Mouse (Mus musculus): ENCODE results near the gene Sapcd1.

Gene Sapcd1

DNA sequence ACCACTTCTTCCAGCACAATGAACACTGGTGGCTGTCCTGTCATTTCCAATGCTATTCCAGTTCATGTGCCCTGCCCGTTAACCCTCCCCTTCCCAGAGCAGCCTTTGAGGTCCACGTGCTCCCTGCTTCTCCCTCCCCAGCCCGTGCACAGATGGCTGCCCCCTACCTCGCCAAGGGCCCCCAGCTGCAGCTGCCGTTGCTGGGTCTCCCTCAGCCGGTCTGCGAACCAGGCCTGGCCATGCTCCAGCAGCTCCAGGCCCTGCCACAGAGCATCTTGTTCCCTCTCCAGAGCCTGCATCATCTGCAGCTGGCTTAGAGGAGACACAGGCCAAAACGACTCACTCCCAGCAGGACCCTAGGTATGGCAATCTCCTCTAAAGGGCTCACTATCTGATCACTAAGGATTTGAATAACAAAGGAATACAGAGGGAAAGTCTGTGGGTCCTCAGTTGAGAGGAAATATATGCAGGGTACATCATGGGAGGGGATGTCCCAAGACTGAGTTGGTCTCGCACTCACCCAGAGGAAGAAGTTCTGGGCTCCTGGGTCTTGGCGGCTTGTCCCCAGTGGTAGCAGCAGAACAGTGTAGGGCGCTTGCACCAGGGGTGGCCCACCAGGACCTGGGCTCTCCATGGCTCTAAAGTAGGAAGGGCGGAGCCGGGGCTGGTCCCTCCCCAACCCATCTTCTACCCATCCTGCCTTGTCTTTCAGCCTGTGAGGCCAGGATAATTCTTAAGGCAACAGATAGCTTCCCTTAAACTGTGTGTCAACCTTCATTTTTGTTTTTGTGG is at the start of gene Sapcd1:
Gene Sapcd1, minus strand, starts transcription at position 740 of the 792 bp plus-strand sequence.
- DNase-seq (ENCODE audit: low spot score): no peak

DNA sequence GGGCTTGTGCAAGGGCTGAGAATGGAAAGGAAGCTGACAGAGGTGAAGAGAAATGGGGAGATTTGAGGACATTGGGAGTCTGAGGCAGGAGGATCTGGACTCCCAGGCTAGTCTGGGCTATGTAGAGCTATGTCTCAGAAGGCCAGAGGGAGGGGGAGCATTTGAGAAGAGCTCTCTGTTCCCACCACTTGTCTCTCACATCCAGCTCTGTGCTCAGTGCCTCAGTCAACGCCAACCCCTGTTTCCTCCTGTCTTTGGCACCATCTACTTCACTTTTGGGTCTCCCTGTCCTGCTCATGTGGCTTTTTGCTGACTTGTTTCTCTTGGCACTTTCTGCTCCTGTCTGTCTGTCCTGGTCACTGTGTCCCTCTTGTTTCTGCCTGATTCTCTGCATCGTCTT is 49.5 kb upstream of the Sapcd1 start:
- DNase-seq (ENCODE audit: low spot score): no peak

DNA sequence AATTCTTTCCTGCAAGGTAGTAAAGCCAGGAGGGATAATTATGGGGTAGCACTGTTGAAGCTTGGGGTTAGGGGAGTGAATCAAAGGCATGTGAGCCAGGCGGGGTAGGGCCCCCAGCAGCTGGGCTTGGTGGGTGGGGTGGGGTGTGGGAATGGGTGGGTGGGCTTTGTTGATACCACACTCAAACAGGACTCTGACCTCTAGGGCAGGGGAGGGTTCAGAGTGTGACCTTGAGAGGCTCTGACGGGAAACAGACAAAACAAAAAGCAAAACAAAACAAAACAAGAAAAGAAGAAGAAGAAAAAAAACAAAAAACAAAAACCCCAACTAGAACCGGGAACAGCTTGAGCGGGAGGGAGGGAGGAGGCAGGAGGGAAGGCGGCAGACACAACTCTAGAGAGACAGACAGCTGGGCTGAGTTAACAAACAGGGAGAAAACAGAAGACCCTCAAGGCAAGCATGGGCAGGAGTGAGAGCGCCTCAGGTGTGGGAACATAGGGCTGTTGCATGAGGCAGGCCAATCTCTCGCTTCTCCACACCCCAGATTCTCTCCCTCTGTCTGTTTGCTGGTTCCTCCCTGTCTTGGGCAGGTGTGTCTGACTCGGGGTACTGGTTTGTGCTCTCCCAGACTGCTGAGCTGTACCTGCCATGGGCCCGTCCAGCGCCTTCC is 48.8 kb upstream of the Sapcd1 start, which contains the start of gene Ly6g6e:
Gene Ly6g6e, plus strand, starts transcription at position 396 of the 670 bp plus-strand sequence.
- DNase-seq (ENCODE audit: low spot score): no peak

DNA sequence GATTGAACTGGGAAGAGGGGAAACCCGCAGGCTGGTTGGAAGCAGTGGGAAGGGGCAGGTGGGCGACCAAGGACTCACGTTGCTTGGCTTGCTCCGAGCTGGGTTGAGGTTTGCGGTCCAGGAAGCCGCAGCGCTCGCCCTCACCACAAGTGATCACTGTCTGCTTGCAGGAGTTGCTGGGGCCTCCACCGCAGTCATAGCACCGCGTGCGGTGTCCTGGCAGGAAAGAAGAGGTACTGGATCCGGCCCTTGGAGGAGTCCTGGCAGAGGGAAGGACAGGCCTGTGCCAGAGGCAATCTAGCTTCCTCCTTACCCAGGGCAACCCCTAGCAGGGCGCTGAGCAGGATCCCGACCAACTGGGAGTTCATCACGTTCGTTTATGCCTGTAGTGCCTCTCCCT is 46.3 kb upstream of the Sapcd1 start:
- DNase-seq (ENCODE audit: low spot score): no peak

DNA sequence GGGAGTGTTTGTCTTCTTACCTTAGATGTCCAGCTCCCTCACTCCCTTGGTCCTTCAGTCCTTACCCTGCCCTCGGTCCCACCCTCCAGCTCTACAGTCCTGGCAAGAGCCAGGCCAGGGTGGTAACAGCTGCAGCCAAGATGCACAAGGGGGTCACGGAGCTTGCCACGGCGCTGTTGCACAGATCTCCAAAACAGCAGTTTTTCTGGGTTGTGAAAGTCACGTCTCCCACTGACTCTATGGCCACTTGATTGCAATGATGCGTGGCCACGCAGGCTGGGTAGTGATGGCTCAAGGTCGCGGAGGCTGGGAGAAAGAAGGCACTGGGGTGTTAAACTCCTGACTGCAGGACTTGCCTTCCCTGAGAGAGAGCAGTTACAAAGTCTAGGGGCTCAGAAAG is 43.6 kb upstream of the Sapcd1 start:
- no peak for DNase-seq (ENCODE audit: low spot score)

DNA sequence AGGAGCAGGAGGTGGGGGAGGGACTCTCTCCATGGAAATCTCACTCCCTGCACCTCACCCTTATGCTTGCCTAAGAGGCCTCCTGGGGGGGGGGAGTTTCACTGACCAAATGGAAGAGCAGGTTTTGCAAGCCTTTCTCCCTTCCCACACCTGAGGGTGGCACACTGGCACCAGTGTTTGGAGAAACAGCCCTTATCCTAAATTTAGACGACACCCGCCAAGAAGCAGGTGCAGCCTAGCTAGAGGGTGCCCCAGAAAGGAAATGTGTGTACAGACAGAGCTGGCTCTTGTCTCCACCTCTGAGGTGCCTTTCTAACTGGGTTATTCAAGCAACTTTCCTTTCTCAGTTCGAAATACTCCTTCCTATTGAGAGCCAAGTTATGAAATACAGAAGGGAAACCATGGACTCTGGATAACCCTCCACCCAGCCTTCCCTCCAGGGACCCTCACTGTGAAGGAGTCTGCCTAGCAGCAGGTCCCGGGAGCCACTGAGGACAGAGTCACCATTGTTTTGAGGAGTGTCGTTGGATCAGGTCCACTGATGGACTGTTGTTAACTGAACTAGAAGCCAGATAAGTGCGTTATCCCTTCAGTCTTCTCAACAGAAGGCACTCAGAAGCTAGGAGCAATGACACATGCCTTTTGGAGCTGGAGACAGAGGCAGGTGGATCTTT is 42.9 kb upstream of the Sapcd1 start:
- peak; percentile 36 for DNase-seq (ENCODE audit: low spot score)

DNA sequence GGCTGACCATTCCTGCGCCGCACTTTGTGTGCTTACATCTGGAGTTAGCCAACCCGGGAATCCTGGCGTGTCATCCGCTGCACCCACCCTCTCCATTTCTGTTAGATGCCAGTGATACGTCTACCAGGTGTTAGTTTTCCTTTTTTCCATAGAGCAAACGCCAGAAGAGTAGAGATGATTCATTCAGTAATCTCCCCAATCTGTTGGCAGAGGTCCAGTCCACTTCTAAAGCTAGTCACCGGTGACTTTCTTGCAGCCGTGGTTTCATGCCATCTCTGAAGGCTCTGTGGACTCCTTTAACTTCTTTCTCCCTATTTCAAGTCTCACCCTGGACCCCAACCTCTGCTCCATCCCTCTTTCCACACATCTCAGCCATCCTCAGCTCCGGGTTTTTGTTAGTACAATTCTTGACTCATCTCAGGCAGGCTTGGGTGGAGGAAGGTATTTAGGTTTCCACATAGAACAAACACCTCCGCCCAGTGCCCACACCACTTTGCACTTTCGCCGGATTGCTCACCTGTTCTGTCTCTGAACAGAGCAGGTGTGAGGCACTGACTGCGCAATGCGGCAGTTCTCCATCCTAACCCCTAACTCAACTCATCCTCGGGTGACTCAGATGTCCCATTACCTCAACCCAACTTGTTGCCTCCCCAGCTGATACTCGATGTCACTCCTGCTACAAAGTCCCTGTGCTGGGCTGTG is 40.5 kb upstream of the Sapcd1 start:
- peak; percentile 58 for DNase-seq (ENCODE audit: low spot score)

DNA sequence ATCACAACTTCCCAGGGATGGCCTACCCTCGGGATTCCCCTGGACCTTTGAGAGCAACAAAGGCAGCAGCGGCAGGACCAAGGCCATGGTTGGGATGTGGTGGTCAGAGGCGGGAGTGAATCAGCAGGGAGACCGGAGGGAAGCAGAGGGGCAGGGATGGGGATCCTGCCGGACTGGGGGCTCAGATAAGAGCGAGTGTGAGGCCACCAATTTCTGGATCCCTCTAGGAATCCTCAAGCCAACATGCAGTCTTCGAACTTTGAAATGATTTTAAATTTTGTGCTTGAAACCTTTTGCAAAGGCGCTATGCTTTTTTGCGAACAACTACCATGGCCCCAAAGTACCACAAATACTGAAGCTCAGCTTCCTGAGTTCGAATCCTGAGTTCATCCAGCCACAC is 38.3 kb upstream of the Sapcd1 start, which contains the start of gene Mpig6b:
Gene Mpig6b, minus strand, starts transcription at position 101 of the 400 bp plus-strand sequence.
- no peak for DNase-seq (ENCODE audit: low spot score)

DNA sequence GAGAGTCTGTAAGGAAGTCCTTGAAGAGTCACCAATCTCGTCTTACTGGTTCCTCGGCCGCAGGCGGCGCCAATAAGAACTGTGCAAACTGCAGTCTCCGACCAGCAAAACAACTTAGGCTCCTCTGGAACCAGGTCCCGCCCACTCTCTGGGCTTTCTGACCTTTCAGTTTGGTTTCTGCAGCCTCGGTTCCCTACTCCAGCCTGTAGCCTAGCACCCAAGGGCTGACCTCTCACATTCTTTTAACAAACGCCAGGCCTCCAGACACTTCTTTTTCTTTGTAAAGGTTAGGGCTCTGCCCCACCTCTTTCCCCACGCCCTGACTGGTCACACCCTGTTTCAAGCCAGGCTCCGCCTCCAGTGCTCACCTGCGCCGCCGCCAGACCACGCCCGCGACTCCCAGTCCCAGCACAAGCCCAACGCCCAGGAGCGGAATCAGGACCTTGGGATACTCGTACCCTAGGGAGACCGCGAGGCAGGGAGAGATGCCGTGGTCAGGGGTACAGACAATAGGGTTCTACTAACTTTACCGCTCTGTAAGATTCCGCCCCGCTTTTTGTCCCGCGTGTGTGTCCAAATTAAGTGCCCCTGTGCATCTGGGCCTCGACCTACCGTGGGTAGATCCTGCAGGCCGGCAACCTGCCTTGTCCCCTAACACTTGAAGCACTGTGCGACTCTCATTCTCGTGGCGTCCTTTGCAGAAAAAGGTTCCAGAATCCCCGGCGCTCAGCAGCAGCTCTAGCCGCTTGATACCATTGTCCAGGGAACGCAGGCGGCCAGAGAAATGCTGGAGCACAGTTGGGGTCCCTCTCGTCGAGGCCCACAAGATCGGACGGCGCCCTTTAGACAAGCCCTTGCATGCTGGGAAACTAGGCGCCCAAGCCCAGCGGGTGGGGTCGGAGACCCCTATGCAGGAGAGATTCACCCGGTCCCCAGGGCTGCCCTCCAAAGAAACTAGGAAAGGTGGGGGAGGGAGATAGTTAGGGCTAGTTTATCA is 37.4 kb upstream of the Sapcd1 start, which contains the start of gene Ly6g6c:
Gene Ly6g6c, plus strand, starts transcription at position 438 of the 997 bp plus-strand sequence.
- peak; percentile 86 for DNase-seq (ENCODE audit: low spot score)

DNA sequence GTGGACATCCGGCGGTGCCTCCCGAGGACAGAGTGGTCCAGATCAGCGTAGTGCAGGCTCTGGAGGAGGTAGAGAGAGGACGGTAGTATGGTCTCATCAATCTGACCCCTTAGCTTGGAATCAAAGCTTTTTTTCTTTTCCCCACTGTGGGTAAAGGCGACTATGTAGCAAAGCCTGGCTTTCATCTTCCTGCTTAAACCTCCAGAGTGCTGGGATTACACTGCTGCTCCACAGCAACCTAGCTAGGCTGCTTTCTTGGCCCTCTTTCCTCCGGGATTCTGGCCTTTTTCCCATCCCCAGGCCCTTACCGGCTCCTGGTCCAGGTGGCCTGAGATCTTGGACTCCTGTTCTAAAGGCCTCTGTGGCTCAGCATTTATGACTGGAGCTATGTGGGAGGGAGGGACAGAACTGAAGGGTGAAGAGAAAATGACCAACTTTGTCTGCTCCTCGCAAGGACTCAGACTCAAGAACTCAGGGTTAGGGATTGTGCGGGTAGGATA is 36.6 kb upstream of the Sapcd1 start:
- DNase-seq (ENCODE audit: low spot score): no peak

DNA sequence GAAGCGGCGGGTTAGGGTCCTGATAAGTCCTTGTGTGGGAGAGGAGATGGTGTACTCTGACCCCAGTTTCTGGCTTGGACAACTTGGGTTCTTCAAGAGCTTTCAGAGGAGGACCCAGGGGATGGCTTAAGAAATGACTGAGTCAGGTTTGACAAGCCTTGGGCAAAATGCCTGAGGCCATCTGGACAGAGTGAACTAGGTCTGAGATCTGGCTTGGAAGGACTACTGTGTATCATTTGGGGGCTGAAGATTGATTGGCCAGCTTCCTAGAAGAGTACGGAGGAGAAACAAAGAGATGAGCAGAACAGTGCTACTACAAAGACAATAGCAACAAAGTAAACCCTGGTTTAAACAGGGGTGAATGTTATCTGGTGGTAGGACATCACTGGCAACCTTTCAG is 35.6 kb upstream of the Sapcd1 start:
- DNase-seq (ENCODE audit: low spot score): no peak

DNA sequence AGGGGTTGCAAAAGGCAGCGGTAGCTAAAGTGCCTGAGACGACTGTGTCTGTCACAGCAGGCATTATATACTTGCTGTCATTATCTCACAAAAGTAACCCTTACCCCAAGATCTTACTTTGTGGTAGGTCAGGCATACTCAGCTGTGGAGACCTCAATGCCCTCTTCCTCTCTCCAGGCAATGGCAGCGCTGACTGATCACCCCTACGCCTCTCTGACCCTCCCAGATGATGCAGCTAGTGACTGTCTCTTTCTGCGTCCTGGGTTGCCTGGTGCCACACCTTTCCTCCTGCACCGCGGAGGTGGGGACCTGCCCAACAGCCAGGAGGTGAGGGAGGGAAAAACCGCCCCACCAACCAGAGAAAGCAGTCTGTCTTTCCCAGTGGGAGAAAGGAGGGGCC is 33.5 kb upstream of the Sapcd1 start:
- DNase-seq (ENCODE audit: low spot score): no peak

DNA sequence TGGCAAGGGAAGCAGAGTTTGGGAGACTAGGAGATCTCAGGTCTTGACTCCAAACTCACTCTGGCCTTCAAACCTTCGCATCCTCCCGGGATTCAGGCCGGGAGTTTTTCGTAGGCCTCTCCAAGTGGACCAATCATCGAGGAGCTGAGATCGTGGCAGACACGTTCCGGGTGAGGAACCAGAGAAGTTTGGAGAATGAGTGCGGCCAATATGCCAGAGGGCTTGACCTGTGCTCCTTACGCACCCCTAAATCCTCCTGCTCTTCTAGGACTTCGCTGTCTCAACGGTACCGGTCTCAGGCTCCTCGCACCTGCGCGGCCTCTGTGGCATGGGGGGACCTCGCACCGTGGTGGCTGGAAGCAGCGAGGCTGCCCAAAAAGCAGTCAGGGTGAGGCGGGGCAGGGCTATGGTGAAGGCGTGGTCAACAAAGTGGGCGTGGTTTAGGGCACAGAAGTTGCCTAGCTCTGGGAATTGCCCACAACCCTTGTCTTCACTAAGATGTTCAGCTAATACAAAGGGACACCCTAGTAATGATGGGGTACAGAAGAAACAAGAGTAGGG is 33.0 kb upstream of the Sapcd1 start:
- DNase-seq (ENCODE audit: low spot score): peak; percentile 47

DNA sequence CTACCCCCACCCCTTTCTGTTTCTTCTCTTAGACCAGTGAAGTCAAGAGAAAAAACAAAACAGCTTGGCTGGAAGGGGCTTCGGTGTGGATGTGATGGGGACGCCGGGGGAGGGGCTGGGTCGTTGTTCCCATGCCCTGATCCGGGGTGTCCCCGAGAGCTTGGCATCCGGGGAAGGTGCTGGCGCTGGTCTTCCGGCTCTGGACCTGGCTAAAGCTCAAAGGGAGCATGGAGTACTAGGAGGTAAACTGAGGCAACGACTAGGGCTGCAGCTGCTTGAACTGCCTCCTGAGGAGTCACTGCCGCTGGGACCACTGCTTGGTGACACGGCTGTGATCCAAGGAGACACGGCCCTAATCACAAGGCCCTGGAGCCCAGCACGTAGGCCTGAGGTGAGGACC is 32.3 kb upstream of the Sapcd1 start:
- no peak for DNase-seq (ENCODE audit: low spot score)

DNA sequence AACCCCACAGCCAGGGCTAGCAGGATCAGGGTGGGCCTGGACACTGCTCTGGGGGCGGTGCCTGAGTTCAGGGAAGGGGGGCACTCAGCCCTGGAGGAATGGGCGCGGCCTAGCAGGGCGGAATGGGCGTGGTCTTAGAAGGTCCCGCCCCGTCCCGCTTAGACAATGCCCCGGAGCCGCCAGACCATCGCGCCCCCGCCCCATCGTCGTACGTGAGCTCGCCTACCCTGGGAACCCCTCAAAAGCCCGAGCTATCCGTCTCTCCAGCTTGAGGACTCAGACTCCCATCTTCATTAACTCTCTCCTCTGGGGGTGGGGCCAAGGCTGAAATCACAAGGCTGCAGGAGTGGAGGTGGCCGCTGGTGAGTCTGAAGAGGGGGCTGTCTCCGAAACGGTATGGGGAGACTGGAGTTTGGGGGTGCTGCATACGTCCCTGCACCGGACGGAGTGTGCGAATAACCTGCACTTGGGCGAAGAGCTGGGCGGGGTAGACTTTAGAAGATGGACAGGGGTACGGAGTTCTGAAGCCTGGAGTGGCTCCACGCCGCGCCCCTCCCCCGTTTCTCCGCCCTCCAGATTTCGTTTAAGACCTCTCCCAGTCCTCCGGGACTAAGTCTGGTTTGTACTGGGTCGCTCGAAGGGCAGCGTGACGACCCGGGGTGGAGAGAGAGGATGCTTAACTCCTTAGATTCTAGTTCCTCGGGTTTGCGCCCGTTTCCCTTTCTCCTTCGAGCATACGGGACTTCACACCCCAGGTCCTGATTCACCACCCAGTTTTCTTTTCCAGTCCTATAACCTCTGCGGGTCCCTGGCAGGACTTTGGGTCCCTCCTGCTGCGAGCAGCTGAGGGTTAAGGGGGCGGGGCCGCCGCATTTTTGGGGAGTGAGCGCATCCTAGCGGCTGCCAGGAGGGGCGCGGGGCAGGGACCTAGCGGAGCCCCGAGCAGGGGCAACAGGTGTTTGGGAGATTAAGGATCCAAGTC is 31.4 kb upstream of the Sapcd1 start, which contains the start of gene Ddah2:
Gene Ddah2, plus strand, starts transcription at position 125 of the 982 bp plus-strand sequence.
- peak; percentile 91 for DNase-seq (ENCODE audit: low spot score)

DNA sequence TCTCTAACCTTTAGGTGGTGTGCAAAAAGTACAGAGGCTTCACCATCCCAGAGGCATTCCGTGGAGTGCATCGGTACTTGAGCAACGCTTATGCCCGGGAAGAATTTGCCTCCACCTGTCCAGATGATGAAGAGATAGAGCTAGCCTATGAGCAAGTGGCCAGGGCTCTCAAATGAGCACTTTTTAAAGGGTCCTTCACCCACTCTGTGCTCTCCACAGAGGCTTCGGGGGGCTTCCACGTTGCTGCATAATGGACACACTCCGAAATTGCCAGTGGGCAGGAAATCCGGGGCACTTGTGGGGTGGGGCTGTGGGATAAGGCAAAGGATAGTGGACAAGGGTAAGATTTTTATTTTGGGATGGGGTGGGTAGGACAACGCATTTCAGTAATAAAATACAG is 30.5 kb upstream of the Sapcd1 start:
- no peak for DNase-seq (ENCODE audit: low spot score)

DNA sequence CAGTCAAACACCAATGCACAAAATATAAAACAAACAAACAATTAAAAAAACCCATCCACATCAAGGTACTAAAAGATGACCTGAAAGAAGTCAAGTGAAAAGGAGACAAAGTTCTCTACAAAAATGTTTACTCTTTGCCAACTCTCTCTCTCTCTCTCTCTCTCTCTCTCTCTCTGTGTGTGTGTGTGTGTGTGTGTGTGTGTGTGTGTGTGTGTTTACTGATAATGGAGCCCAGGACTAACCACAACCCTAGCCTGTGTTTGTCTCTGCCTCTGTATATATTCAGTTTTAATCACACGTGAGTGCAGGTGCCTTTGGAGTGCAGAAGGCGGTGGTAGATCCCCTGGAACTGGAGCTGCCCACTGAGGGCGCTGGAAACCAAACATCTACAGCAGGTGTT is 29.3 kb upstream of the Sapcd1 start:
- no peak for DNase-seq (ENCODE audit: low spot score)

DNA sequence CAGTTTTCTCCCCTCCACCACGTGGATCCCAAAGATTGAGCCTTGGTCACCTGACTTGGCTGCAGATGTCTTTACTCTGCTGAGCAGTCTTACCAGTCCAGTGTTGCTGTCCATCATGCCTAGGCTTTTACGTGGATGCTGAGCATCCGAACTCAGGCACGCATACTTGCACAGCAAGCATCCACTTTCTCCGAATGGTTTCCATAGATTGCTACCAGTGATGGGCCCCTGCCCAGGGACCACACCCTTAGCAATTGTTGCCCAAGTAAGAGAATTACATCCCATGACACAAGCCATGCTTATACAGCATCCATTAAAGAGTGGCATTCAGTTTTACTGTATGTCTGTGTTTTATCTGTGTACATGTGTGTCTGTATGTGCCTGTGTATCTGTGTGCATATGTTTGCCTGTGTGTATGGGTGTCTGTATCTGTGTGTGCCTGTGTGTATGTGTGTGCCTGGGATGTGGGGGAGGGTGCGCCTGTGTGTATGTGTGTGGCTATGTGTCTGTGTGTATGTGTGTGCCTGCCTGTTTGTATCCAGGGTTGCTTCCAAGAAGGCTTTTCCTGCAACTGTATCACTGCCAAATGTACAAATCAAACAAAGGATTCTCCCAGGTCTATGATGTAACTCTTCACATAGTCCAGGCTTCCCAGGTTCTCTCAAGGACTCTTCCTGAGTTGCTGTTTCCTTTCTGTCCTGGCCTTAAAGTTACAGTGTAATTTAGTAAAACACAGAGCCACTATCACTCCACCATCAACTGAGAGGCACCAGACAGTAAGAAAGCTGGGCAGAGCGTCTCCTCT is 28.1 kb upstream of the Sapcd1 start:
- DNase-seq (ENCODE audit: low spot score): no peak

Measured in urinary bladder, postnatal 14 days (tissue).